Mouse (Mus musculus) liver, postnatal 0 days (tissue): ENCODE measurements around the gene Cyp46a1. TPM values are rescaled to one million over a fixed set of nuclear protein-coding genes. Genes with fewer than 3 reads are reported as not detected.

Experiments
- ATAC-seq: fragments of 200-750 bp; cut with Nextera tagmentation; 2 replicates; pipeline ENCODE4 v1.8.0; 2017; ENCODE audit warnings: mild to moderate bottlenecking, moderate library complexity
- DNase-seq: peaks from one replicate; pipeline ENCODE4 v3.0.0-alpha.2; 2016
- H3K27ac ChIP-seq: fragments of 300-500 bp; sonication (generic); 2 replicates; pipeline ENCODE4 v1.5.1; 2014; ENCODE audit warnings: antibody characterized with exemption, moderate library complexity, mild to moderate bottlenecking, low read depth
- H3K27me3 ChIP-seq: fragments of 300-500 bp; sonication (generic); 2 replicates; pipeline ENCODE4 v1.6.1; 2014; ENCODE audit warnings: low read length, control low read depth, mixed read lengths; ENCODE audit not compliant: insufficient read depth
- H3K36me3 ChIP-seq: fragments of 300-500 bp; sonication (generic); replicated peaks from 2 replicates; pipeline ENCODE4 v1.6.1; 2014; ENCODE audit warnings: mild to moderate bottlenecking, control low read depth, low read length, moderate library complexity, mixed read lengths; ENCODE audit not compliant: insufficient read depth
- H3K4me1 ChIP-seq: fragments of 300-500 bp; sonication (generic); 2 replicates; pipeline ENCODE4 v1.6.1; 2014; ENCODE audit warnings: antibody characterized with exemption, mild to moderate bottlenecking, control low read depth; ENCODE audit not compliant: insufficient read depth
- H3K4me2 ChIP-seq: fragments of 300-500 bp; sonication (generic); 2 replicates; pipeline ENCODE4 v1.6.1; 2014; ENCODE audit warnings: low read depth, mild to moderate bottlenecking, low read length, moderate library complexity, mixed read lengths
- H3K4me3 ChIP-seq: fragments of 300-500 bp; sonication (generic); 2 replicates; pipeline ENCODE4 v1.5.1; 2014; ENCODE audit warnings: low read depth, low read length
- H3K9ac ChIP-seq: fragments of 300-500 bp; sonication (generic); replicated peaks from 2 replicates; pipeline ENCODE4 v1.6.1; 2014; ENCODE audit warnings: mild to moderate bottlenecking, moderate library complexity
- H3K9me3 ChIP-seq: fragments of 300-500 bp; sonication (generic); 2 replicates; pipeline ENCODE4 v1.6.1; 2016; ENCODE audit warnings: mild to moderate bottlenecking, control low read depth, low read length, mixed read lengths
- CTCF ChIP-seq: sonication (generic); IDR thresholded peaks from 2 replicates; pipeline ENCODE4 v1.5.1; 2016; ENCODE audit warnings: antibody characterized with exemption, low read depth
- EP300 ChIP-seq: IDR thresholded peaks from 2 replicates; pipeline ENCODE4 v1.6.1; 2016; ENCODE audit warnings: antibody characterized with exemption, low read depth, mild to moderate bottlenecking
- WGBS: fragments of 180-500 bp; shearing (Covaris S2); extraction: QIAGEN DNeasy Blood & Tissue Kit; methylation state at CpG from one replicate; pipeline ENCODE4 v1.1.7; 2014; ENCODE audit not compliant: insufficient replicate concordance; 5-methylcytosine and 5-hydroxymethylcytosine counted together
- polyA plus RNA-seq: library from polyadenylated mRNA; unstranded; fragments of >200 nt; fragmentation: Nextera tagmentation; extraction: Ambion mirVana; gene quantifications from 2 replicates; pipeline ENCODE4 v1.2.1, GENCODE M21; 2015

Gene Cyp46a1
- polyA plus RNA-seq, 1 experiment from 2014 or later = 0.23 TPM

- no peak for TF ChIP-seq CTCF
- no peak for TF ChIP-seq EP300
- Histone ChIP-seq H3K4me2 (no peak overlapping the region), H3K27ac (no peak overlapping the region), H3K9ac (no peak overlapping the region), H3K9me3 (no peaks in the 10 kb centered on the region), H3K4me1 (no peaks in the 10 kb centered on the region), H3K27me3 (peaks cover 14% of the 10 kb centered on the region; the same call in 1 of the 2 replicates), H3K36me3 (no peaks in the 10 kb centered on the region), H3K4me3 (no peak overlapping the region)
- DNase-seq = no peak
- WGBS = 68% methylated on average over 8 of the region's 8 CpGs
- ATAC-seq = no peak
Measured at GRCm38 (mm10) chr12:108348151-108348550, 14.0 kb downstream of the Cyp46a1 start.

- H3K4me1 ChIP-seq = no peaks in the 10 kb centered on the region
- H3K9ac ChIP-seq = no peak overlapping the region
- no peak overlapping the region for H3K4me3 ChIP-seq
- H3K4me2 ChIP-seq = no peak overlapping the region
- ATAC-seq (no peak), DNase-seq (no peak)
- H3K9me3 ChIP-seq = no peaks in the 10 kb centered on the region
- H3K27me3 ChIP-seq = peaks cover 18% of the 10 kb centered on the region
- no peaks in the 10 kb centered on the region for H3K36me3 ChIP-seq
- TF ChIP-seq EP300 (no peak), CTCF (no peak)
- H3K27ac ChIP-seq = no peak overlapping the region
- 57% methylated on average over 5 of the region's 5 CpGs for WGBS
Measured at GRCm38 (mm10) chr12:108349026-108349425, 14.8 kb downstream of the Cyp46a1 start.

- TF ChIP-seq EP300 (no peak), CTCF (no peak)
- no peak overlapping the region for H3K27ac ChIP-seq
- WGBS = 79% methylated on average over 10 of the region's 10 CpGs
Measured at GRCm38 (mm10) chr12:108350931-108351330, 16.8 kb downstream of the Cyp46a1 start.

GRCm38 (mm10) chr12:108352371-108353136 is 18.4 kb downstream of the Cyp46a1 start:
- 10% methylated on average over 35 of the region's 35 CpGs for WGBS
- Histone ChIP-seq H3K4me2 (0 out of 2 replicates have a peak overlapping the region, but pooled peaks have one; percentile 18), H3K36me3 (no peaks in the 10 kb centered on the region), H3K4me1 (no peaks in the 10 kb centered on the region), H3K9ac (no peak overlapping the region), H3K27me3 (peaks cover 20% of the 10 kb centered on the region), H3K27ac (no peak overlapping the region), H3K4me3 (no peak overlapping the region), H3K9me3 (no peaks in the 10 kb centered on the region)
- DNase-seq = no peak
- ATAC-seq = no peak
- TF ChIP-seq EP300 (no peak), CTCF (no peak)

More at GRCm38 (mm10) chr12:108350931-108351330, 16.8 kb downstream of the Cyp46a1 start:
- Histone ChIP-seq H3K4me3 (no peak overlapping the region), H3K4me2 (no peak overlapping the region), H3K9ac (no peak overlapping the region), H3K27me3 (peaks cover 20% of the 10 kb centered on the region), H3K36me3 (no peaks in the 10 kb centered on the region), H3K4me1 (no peaks in the 10 kb centered on the region), H3K9me3 (no peaks in the 10 kb centered on the region)
- no peak for DNase-seq
- no peak for ATAC-seq

- H3K27ac ChIP-seq = no peak overlapping the region
- H3K9ac ChIP-seq = no peak overlapping the region
- ATAC-seq (no peak), DNase-seq (no peak)
- no peak for TF ChIP-seq EP300
- no peak for TF ChIP-seq CTCF
- H3K4me2 ChIP-seq = no peak overlapping the region
- peaks cover 20% of the 10 kb centered on the region for H3K27me3 ChIP-seq
- 83% methylated on average over 2 of the region's 2 CpGs for WGBS
- H3K9me3 ChIP-seq = no peaks in the 10 kb centered on the region
- no peaks in the 10 kb centered on the region for H3K4me1 ChIP-seq
- no peak overlapping the region for H3K4me3 ChIP-seq
- no peaks in the 10 kb centered on the region for H3K36me3 ChIP-seq
Measured at GRCm38 (mm10) chr12:108354284-108354683, 20.1 kb downstream of the Cyp46a1 start.

GRCm38 (mm10) chr12:108355271-108355670 is 21.1 kb downstream of the Cyp46a1 start:
- Histone ChIP-seq H3K36me3 (no peaks in the 10 kb centered on the region), H3K4me3 (no peak overlapping the region), H3K9ac (no peak overlapping the region), H3K4me1 (no peaks in the 10 kb centered on the region), H3K27me3 (peaks cover 20% of the 10 kb centered on the region), H3K4me2 (no peak overlapping the region), H3K27ac (no peak overlapping the region), H3K9me3 (no peaks in the 10 kb centered on the region)
- no peak for DNase-seq
- ATAC-seq = no peak
- no peak for TF ChIP-seq EP300
- no peak for TF ChIP-seq CTCF
- 60% methylated on average over 1 of the region's 1 CpGs for WGBS
